20 mouse cellular contexts compared by ENCODE assay signal in genomic region chr9:72689522-72689921, GRCm38 (mm10). TPM values are rescaled to one million over a fixed set of nuclear protein-coding genes. Genes with fewer than 3 reads are reported as not detected.
DNase-seq lines count a peak whose midpoint lies in the region; ATAC-seq and TF ChIP-seq lines count a peak whose summit lies in the region.
"Had no signal": no experiment of that assay in that cellular context is flagged by ENCODE, and none has a peak within 500 bp of the region (broad histone marks: within the 10 kb centered on the region; RNA-seq: fewer than 3 reads in every experiment).

No protein-coding gene starts in this region.

- no peaks in the 10 kb centered on the region for H3K9me3 ChIP-seq in hindbrain, postnatal 0 days (ENCODE audit: low read length)
- no peaks in the 10 kb centered on the region for H3K9me3 ChIP-seq in hindbrain, embryonic 11.5 days (ENCODE audit: control insufficient read depth, low read length)
- H3K9me3 ChIP-seq in liver, postnatal 0 days (ENCODE audit: low read length), result no peaks in the 10 kb centered on the region
- H3K9me3 ChIP-seq: hindbrain, embryonic 15.5 days; limb, embryonic 12.5 days; liver, embryonic 13.5 days; megakaryocyte, embryonic 14.5 days; midbrain, embryonic 13.5 days had no signal

- H3K27ac ChIP-seq in gastrocnemius, adult 2 months, result peak overlapping the region; percentile 96
- H3K27ac ChIP-seq in hindbrain, postnatal 0 days, result no peak overlapping the region
- no peak overlapping the region for H3K27ac ChIP-seq in hindbrain, embryonic 11.5 days (ENCODE audit: low read depth, low read length)
- H3K27ac ChIP-seq in liver, postnatal 0 days (ENCODE audit: low read depth), result no peak overlapping the region
- H3K27ac ChIP-seq: hindbrain, embryonic 15.5 days; kidney, postnatal 0 days; liver, embryonic 13.5 days; midbrain, embryonic 13.5 days had no signal

- H3K4me2 ChIP-seq in hindbrain, postnatal 0 days (ENCODE audit: low read depth, low read length), result no peak overlapping the region
- H3K4me2 ChIP-seq in hindbrain, embryonic 11.5 days (replicated peaks; ENCODE audit: low read depth, low read length), result no peak overlapping the region
- H3K4me2 ChIP-seq in liver, postnatal 0 days (ENCODE audit: low read depth, low read length), result no peak overlapping the region
- H3K4me2 ChIP-seq: hindbrain, embryonic 15.5 days; limb, embryonic 12.5 days; liver, embryonic 13.5 days; lung, embryonic 14.5 days; midbrain, embryonic 13.5 days had no signal

- no peak overlapping the region for H3K9ac ChIP-seq in hindbrain, postnatal 0 days (replicated peaks; ENCODE audit: low read length)
- no peak overlapping the region for H3K9ac ChIP-seq in hindbrain, embryonic 11.5 days (ENCODE audit: low read depth, low read length)
- H3K9ac ChIP-seq in liver, postnatal 0 days (replicated peaks), result no peak overlapping the region
- H3K9ac ChIP-seq: hindbrain, embryonic 15.5 days; limb, embryonic 12.5 days; liver, embryonic 13.5 days; lung, embryonic 14.5 days; midbrain, embryonic 13.5 days had no signal

- no peaks in the 10 kb centered on the region for H3K27me3 ChIP-seq in hindbrain, postnatal 0 days (ENCODE audit: insufficient read depth, low read length)
- H3K27me3 ChIP-seq in hindbrain, embryonic 11.5 days (ENCODE audit: control insufficient read depth, insufficient read depth, low read length), result no peaks in the 10 kb centered on the region
- no peaks in the 10 kb centered on the region for H3K27me3 ChIP-seq in liver, postnatal 0 days (ENCODE audit: insufficient read depth, low read length)
- H3K27me3 ChIP-seq: hindbrain, embryonic 15.5 days; limb, embryonic 12.5 days; liver, embryonic 13.5 days; megakaryocyte, embryonic 14.5 days; midbrain, embryonic 13.5 days had no signal

- no peak; the same call in 1 of the 2 replicates for TF ChIP-seq CTCF in gastrocnemius, adult 2 months (IDR thresholded peaks at IDR 0.05)
- TF ChIP-seq CTCF in hindbrain, postnatal 0 days (IDR thresholded peaks at IDR 0.05; ENCODE audit: low read depth), result peak; percentile 18; the same call in 1 of the 2 replicates
- TF ChIP-seq CTCF in liver, postnatal 0 days (IDR thresholded peaks at IDR 0.05; ENCODE audit: low read depth), result no peak

- WGBS in hindbrain, postnatal 0 days, result 68% methylated on average over 5 of the region's 5 CpGs
- WGBS in hindbrain, embryonic 11.5 days, result 89% methylated on average over 5 of the region's 5 CpGs
- WGBS in liver, postnatal 0 days (ENCODE audit: insufficient replicate concordance), result 80% methylated on average over 5 of the region's 5 CpGs

- H3K36me3 ChIP-seq in hindbrain, postnatal 0 days (ENCODE audit: insufficient read depth, low read length), result peaks cover 57% of the 10 kb centered on the region
- peaks cover 18% of the 10 kb centered on the region for H3K36me3 ChIP-seq in hindbrain, embryonic 11.5 days (ENCODE audit: control insufficient read depth, insufficient read depth, low read length)
- peaks cover 62% of the 10 kb centered on the region for H3K36me3 ChIP-seq in liver, postnatal 0 days (replicated peaks; ENCODE audit: insufficient read depth, low read length)

- DNase-seq in gastrocnemius, adult 2 months, result no peak
- DNase-seq in gastrocnemius, postnatal 4 days (ENCODE audit: low spot score in 2 of 2), result no peak
- DNase-seq in hindbrain, postnatal 0 days (ENCODE audit: low spot score), result no peak
- no peak for DNase-seq in hindbrain, embryonic 11.5 days (ENCODE audit: low spot score)
- DNase-seq in liver, postnatal 0 days, result peak; percentile 11
- DNase-seq in liver, result no peak
- DNase-seq: adrenal gland, postnatal 25 days; cerebellum, adult 9-10 months; gastrocnemius, postnatal 10 days; heart, postnatal 14 days; kidney, adult 2 months; liver, embryonic 13.5 days; lung, embryonic 14.5 days; spleen, adult 18-20 months had no signal

- peaks cover 5% of the 10 kb centered on the region; the same call in 1 of the 2 replicates for H3K4me1 ChIP-seq in hindbrain, postnatal 0 days (ENCODE audit: insufficient read depth, low read length)
- H3K4me1 ChIP-seq in hindbrain, embryonic 11.5 days (replicated peaks; ENCODE audit: control insufficient read depth, insufficient read depth, low read length), result no peaks in the 10 kb centered on the region
- 0 out of 2 replicates have a peak, but pooled peaks cover 11% of the 10 kb centered on the region for H3K4me1 ChIP-seq in liver, postnatal 0 days (ENCODE audit: insufficient read depth)

- ATAC-seq in hindbrain, postnatal 0 days, result no peak
- no peak for ATAC-seq in hindbrain, embryonic 11.5 days (ENCODE audit: low FRiP score)
- no peak for ATAC-seq in liver, postnatal 0 days
- no peak for ATAC-seq in megakaryocyte, adult 5-6 weeks (ENCODE audit: poor library complexity, severe bottlenecking)
- ATAC-seq: midbrain, embryonic 13.5 days had no signal

- intact Hi-C loops in gastrocnemius, adult 2 months (cut with DNase I), result no loop called here

- TF ChIP-seq EP300 in liver, postnatal 0 days (IDR thresholded peaks at IDR 0.05; ENCODE audit: low read depth), result no peak

- H3K4me3 ChIP-seq in gastrocnemius, adult 2 months, result peak overlapping the region; percentile 71; the same call in 1 of the 2 replicates
- H3K4me3 ChIP-seq in hindbrain, postnatal 0 days (ENCODE audit: low read length), result no peak overlapping the region
- H3K4me3 ChIP-seq in hindbrain, embryonic 11.5 days (ENCODE audit: low read depth, low read length), result no peak overlapping the region
- no peak overlapping the region for H3K4me3 ChIP-seq in liver, postnatal 0 days (ENCODE audit: low read depth, low read length)
- H3K4me3 ChIP-seq: hindbrain, embryonic 15.5 days; limb, embryonic 12.5 days; liver, embryonic 13.5 days; megakaryocyte, embryonic 14.5 days; midbrain, embryonic 13.5 days had no signal

RNA-seq across cellular contexts. Expression of gene Nedd4, which starts 27.4 kb away (rescaled TPM):
- total RNA-seq in gastrocnemius, adult 2 months (2021), result 100 to 1,000 TPM; 273 to 325 TPM
- total RNA-seq in gastrocnemius, postnatal 4 days (2021), result 100 to 1,000 TPM; 884 to 908 TPM
- 393 and 416 TPM in 2 replicates for total RNA-seq in hindbrain, postnatal 0 days (2014; rRNA removed)
- 340 and 356 TPM in 2 replicates for polyA plus RNA-seq in hindbrain, postnatal 0 days (2015; fragmentation: Nextera tagmentation; extraction: Ambion mirVana)
- polyA plus RNA-seq in hindbrain, embryonic 11.5 days (2014; fragmentation: Nextera tagmentation; extraction: Ambion mirVana), result 708 and 779 TPM in 2 replicates
- 56.7 and 70.3 TPM in 2 replicates for polyA plus RNA-seq in liver, postnatal 0 days (2015; fragmentation: Nextera tagmentation; extraction: Ambion mirVana)
- 36.7 and 38.0 TPM in 2 replicates for total RNA-seq in megakaryocyte, adult 5-6 weeks (2015)
- 47.0 and 68.7 TPM in 2 replicates for total RNA-seq in megakaryocyte, adult 5-6 weeks (2017)
